Mouse (Mus musculus): ENCODE measurements around the gene Chst14. TPM values are rescaled to one million over a fixed set of nuclear protein-coding genes. Genes with fewer than 3 reads are reported as not detected.

Chst14 gene
- polyA plus RNA-seq, 1 experiment = 1.0 TPM

DNA sequence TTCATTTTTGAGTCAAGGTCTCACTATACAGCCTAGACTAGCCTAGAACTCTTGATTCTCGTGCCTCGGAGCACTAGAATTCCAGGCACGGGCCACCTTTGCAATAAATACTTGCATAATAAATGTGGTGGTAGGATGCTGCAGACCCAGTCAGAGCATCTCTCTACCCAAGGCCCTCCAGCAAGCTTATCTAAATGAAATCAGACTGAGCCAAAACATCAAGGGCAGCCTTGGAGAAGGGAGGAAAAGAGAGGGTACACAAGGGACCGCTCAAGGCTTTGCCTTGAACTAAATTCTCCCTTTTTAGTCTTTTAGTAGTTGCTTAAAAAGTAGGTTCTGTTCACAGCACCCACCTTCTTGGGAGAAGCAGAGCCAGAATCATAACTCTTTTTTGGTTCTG is 35.1 kb upstream of the Chst14 start:
- Histone ChIP-seq H3K36me3 (ENCODE audit: control insufficient read depth, insufficient read depth, low read length) (no peaks in the 10 kb centered on the region), H3K27ac (ENCODE audit: control insufficient read depth, insufficient read depth, low read depth, low read length) (no peak overlapping the region), H3K4me1 (ENCODE audit: control insufficient read depth, insufficient read depth, low read length) (peaks cover 10% of the 10 kb centered on the region), H3K27me3 (ENCODE audit: control insufficient read depth, insufficient read depth, low read length) (no peaks in the 10 kb centered on the region), H3K4me3 (ENCODE audit: control insufficient read depth, low read depth, low read length) (no peak overlapping the region)
- TF ChIP-seq POLR2A (IDR thresholded peaks at IDR 0.05; ENCODE audit: control insufficient read depth, low read depth, low read length) (no peak), CTCF (IDR thresholded peaks at IDR 0.05; ENCODE audit: control insufficient read depth, insufficient read depth, insufficient replicate concordance, low read depth, low read length) (no peak)

DNA sequence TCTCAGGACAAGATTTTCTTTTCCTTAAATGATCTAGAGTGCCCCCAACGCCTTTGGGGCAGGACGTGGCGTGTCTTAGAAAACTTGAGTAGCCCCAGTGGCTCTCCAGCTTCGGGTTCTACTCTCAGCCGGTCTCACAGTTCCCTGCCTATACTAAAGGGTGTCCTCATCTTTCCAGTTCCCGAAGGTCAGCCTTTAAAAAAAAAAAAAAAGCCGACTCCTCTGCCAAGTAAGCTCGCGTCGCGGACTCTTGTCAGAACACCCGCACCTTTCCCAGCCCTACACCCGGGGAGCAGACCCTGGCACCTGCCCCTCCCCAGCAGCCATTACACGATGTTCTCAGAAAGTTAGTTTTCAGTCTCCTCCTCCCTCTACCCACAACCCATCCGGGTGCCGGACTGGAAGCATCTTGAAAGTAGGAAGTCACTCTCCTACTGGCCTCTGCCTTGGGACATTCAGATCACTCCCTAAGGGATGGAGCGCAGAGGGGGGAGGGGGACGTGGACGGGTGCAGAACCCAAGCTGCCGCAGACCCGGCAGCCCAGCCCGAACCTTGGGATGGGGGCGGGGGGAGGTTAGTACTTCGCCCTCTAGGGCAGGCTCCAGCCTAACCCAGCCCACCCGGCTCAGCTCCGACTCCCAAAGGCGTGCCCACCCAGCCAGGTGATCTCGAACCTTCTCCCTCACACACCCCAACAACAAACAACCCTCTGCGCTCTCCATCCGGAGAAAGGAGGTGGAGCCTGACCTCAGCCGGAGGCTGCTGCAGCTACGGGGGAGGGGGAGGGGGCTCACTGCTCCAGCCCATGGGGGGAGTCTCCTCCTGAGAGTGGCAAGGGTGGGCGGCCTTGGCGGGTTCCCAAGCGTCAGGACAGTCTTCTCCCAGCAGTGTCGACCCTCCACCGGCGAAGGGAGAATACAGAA is 30.0 kb upstream of the Chst14 start:
- H3K27ac ChIP-seq (ENCODE audit: control insufficient read depth, insufficient read depth, low read depth, low read length) = peak overlapping the region; percentile 28

DNA sequence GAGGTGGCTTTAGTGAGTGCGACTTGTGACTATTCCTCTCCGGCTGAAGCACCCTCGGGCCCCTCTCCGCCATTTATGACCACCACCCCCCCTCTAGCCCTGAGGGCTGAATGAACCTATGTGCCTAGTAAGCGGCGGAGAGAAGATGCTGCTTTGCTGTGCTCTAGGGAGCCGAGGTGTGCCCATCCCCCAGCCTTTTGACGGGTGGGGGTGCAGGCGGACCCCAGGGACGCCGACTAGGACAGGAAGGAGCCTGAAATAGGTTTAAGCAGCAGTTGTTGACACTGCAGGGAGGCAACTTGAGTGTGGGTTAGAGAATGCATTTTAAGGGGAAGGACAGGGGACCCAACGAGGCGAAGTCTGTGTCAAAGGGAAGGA is 29.4 kb upstream of the Chst14 start:
- peak overlapping the region; percentile 67 for H3K4me3 ChIP-seq (ENCODE audit: control insufficient read depth, low read depth, low read length)
- peak overlapping the region; percentile 28; the same call in 1 of the 2 replicates for H3K27ac ChIP-seq (ENCODE audit: control insufficient read depth, insufficient read depth, low read depth, low read length)
- TF ChIP-seq POLR2A (IDR thresholded peaks at IDR 0.05; ENCODE audit: control insufficient read depth, low read depth, low read length) = no peak
- TF ChIP-seq CTCF (IDR thresholded peaks at IDR 0.05; ENCODE audit: control insufficient read depth, insufficient read depth, insufficient replicate concordance, low read depth, low read length) = no peak
- H3K36me3 ChIP-seq (ENCODE audit: control insufficient read depth, insufficient read depth, low read length) = no peaks in the 10 kb centered on the region
- H3K4me1 ChIP-seq (ENCODE audit: control insufficient read depth, insufficient read depth, low read length) = peaks cover 38% of the 10 kb centered on the region
- no peaks in the 10 kb centered on the region for H3K27me3 ChIP-seq (ENCODE audit: control insufficient read depth, insufficient read depth, low read length)

More for the DNA sequence above, 30.0 kb upstream of the Chst14 start:
- H3K36me3 ChIP-seq (ENCODE audit: control insufficient read depth, insufficient read depth, low read length) = no peaks in the 10 kb centered on the region
- H3K4me1 ChIP-seq (ENCODE audit: control insufficient read depth, insufficient read depth, low read length) = peaks cover 39% of the 10 kb centered on the region
- no peaks in the 10 kb centered on the region for H3K27me3 ChIP-seq (ENCODE audit: control insufficient read depth, insufficient read depth, low read length)
- peak overlapping the region; percentile 67 for H3K4me3 ChIP-seq (ENCODE audit: control insufficient read depth, low read depth, low read length)
- TF ChIP-seq POLR2A (IDR thresholded peaks at IDR 0.05; ENCODE audit: control insufficient read depth, low read depth, low read length) = no peak; the same call in 1 of the 2 replicates
- TF ChIP-seq CTCF (IDR thresholded peaks at IDR 0.05; ENCODE audit: control insufficient read depth, insufficient read depth, insufficient replicate concordance, low read depth, low read length) = no peak

DNA sequence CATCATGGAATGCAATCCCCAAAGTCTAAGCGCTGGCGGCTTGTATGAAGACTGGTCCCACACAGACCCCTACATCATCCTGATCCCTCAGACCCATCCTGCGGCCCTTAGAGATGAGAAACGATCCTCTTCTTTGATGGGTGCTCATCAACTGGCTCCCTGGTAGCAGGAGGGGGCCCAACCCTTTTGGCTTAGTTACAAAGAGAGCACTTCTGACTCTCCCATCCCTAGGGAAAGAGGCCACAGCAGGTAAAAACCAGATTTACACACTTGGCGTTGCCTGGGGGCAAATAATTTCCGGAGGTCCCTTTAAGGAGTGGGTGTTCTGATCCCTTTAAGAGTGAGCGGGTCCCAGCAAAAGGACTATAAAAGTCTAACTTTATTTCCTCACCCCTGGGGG is 28.9 kb upstream of the Chst14 start:
- Histone ChIP-seq H3K27me3 (ENCODE audit: control insufficient read depth, insufficient read depth, low read length) (no peaks in the 10 kb centered on the region), H3K4me3 (ENCODE audit: control insufficient read depth, low read depth, low read length) (no peak overlapping the region; the same call in 1 of the 2 replicates), H3K27ac (ENCODE audit: control insufficient read depth, insufficient read depth, low read depth, low read length) (no peak overlapping the region), H3K36me3 (ENCODE audit: control insufficient read depth, insufficient read depth, low read length) (no peaks in the 10 kb centered on the region), H3K4me1 (ENCODE audit: control insufficient read depth, insufficient read depth, low read length) (peaks cover 36% of the 10 kb centered on the region)
- TF ChIP-seq CTCF (IDR thresholded peaks at IDR 0.05; ENCODE audit: control insufficient read depth, insufficient read depth, insufficient replicate concordance, low read depth, low read length) (no peak), POLR2A (IDR thresholded peaks at IDR 0.05; ENCODE audit: control insufficient read depth, low read depth, low read length) (no peak)

DNA sequence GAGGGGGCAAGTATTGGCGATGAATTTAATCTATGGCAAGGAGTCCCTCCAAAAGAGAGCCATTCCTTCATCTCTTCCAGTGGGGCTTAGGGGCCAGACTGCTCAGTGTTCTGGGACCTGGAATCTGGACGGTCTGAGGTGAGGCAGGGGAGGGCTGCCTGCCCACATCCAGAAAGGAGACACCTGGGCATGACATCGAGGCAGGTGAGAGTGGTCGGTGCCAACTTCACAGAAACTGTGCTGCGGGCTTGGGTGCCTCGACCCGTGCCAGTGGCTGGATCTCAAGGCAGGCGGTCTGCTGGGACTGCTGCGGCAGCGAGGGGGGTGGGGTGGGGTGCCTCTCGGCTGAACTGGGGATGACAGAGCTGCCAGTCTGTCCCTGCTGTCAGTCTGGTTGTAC is 28.5 kb upstream of the Chst14 start:
- no peak overlapping the region for H3K27ac ChIP-seq (ENCODE audit: control insufficient read depth, insufficient read depth, low read depth, low read length)
- H3K4me3 ChIP-seq (ENCODE audit: control insufficient read depth, low read depth, low read length) = no peak overlapping the region
- no peak for TF ChIP-seq CTCF (IDR thresholded peaks at IDR 0.05; ENCODE audit: control insufficient read depth, insufficient read depth, insufficient replicate concordance, low read depth, low read length)
- no peak for TF ChIP-seq POLR2A (IDR thresholded peaks at IDR 0.05; ENCODE audit: control insufficient read depth, low read depth, low read length)
- H3K4me1 ChIP-seq (ENCODE audit: control insufficient read depth, insufficient read depth, low read length) = peaks cover 40% of the 10 kb centered on the region
- H3K27me3 ChIP-seq (ENCODE audit: control insufficient read depth, insufficient read depth, low read length) = no peaks in the 10 kb centered on the region
- no peaks in the 10 kb centered on the region for H3K36me3 ChIP-seq (ENCODE audit: control insufficient read depth, insufficient read depth, low read length)

DNA sequence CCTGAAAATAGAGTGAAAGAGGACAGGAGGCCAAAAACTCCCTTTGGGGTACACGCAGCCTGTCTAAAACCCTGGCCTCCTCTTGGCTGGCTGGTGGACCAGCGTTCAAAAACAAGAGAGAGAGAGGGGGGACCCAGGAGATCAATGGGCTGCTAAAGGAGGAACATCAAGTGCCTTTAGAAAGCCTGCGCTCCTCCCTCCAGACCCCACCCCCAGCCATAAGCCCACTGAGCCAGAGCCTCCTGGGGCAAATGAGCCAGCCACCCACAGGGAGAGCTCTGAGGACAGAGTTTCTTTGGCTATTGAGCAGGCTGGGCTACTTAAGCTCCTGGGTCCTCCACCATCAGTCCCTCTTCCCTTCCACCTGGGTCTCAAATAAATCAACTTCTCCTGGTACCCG is 27.5 kb upstream of the Chst14 start:
- Histone ChIP-seq H3K4me3 (ENCODE audit: control insufficient read depth, low read depth, low read length) (no peak overlapping the region), H3K4me1 (ENCODE audit: control insufficient read depth, insufficient read depth, low read length) (peaks cover 44% of the 10 kb centered on the region), H3K36me3 (ENCODE audit: control insufficient read depth, insufficient read depth, low read length) (no peaks in the 10 kb centered on the region), H3K27me3 (ENCODE audit: control insufficient read depth, insufficient read depth, low read length) (no peaks in the 10 kb centered on the region), H3K27ac (ENCODE audit: control insufficient read depth, insufficient read depth, low read depth, low read length) (no peak overlapping the region)
- TF ChIP-seq CTCF (IDR thresholded peaks at IDR 0.05; ENCODE audit: control insufficient read depth, insufficient read depth, insufficient replicate concordance, low read depth, low read length) (no peak), POLR2A (IDR thresholded peaks at IDR 0.05; ENCODE audit: control insufficient read depth, low read depth, low read length) (no peak)

DNA sequence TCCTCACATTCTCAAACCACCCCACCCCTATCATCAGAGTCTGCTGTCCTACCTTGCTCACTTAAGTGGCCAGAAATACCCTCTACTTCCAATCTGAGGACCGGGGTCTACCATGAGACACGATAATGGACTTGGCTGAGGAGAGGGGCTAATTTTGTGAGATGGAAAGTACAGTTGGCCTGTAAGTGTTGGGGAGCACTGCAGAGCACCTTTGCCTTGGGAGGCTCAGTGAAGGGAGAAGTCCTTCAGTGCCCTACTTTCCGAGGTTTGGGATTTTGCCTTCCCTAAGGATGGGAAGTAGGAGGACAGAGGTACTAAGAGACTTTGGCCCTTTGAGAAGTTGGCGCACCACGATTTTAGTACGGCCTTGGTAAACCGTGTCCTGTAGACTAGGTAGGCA is 27.0 kb upstream of the Chst14 start:
- Histone ChIP-seq H3K4me1 (ENCODE audit: control insufficient read depth, insufficient read depth, low read length) (peaks cover 44% of the 10 kb centered on the region), H3K27ac (ENCODE audit: control insufficient read depth, insufficient read depth, low read depth, low read length) (no peak overlapping the region; the same call in 1 of the 2 replicates), H3K36me3 (ENCODE audit: control insufficient read depth, insufficient read depth, low read length) (no peaks in the 10 kb centered on the region), H3K4me3 (ENCODE audit: control insufficient read depth, low read depth, low read length) (no peak overlapping the region), H3K27me3 (ENCODE audit: control insufficient read depth, insufficient read depth, low read length) (no peaks in the 10 kb centered on the region)
- no peak for TF ChIP-seq POLR2A (IDR thresholded peaks at IDR 0.05; ENCODE audit: control insufficient read depth, low read depth, low read length)
- TF ChIP-seq CTCF (IDR thresholded peaks at IDR 0.05; ENCODE audit: control insufficient read depth, insufficient read depth, insufficient replicate concordance, low read depth, low read length) = no peak
